Mouse (Mus musculus): ENCODE measurements around the gene Tgfbr3. TPM values are rescaled to one million over a fixed set of nuclear protein-coding genes. Genes with fewer than 3 reads are reported as not detected.

Tgfbr3 gene
- total RNA-seq, 1 experiment from 2014 or later, result 144 TPM

GRCm38 (mm10) chr5:107110880-107111520 lies 178.4 kb downstream of the Tgfbr3 start:
- no peak for DNase-seq

- DNase-seq, result no peak
Observed at GRCm38 (mm10) chr5:107110089-107110879, 179.1 kb downstream of the Tgfbr3 start.

GRCm38 (mm10) chr5:107109416-107109815 lies 180.0 kb downstream of the Tgfbr3 start:
- DNase-seq, result no peak

- no peak for DNase-seq
Observed at GRCm38 (mm10) chr5:107106793-107107192, 182.6 kb downstream of the Tgfbr3 start.

GRCm38 (mm10) chr5:107106139-107106538 lies 183.3 kb downstream of the Tgfbr3 start:
- DNase-seq, result peak; percentile 11

- peak; percentile 76 for DNase-seq
Observed at GRCm38 (mm10) chr5:107103591-107103990, 185.8 kb downstream of the Tgfbr3 start.

- DNase-seq, result no peak
Observed at GRCm38 (mm10) chr5:107102916-107103315, 186.5 kb downstream of the Tgfbr3 start.

- DNase-seq, result no peak
Observed at GRCm38 (mm10) chr5:107101684-107102083, 187.7 kb downstream of the Tgfbr3 start.

GRCm38 (mm10) chr5:107101135-107101534 lies 188.3 kb downstream of the Tgfbr3 start:
- DNase-seq, result no peak

- DNase-seq, result no peak
Observed at GRCm38 (mm10) chr5:107099634-107100033, 189.8 kb downstream of the Tgfbr3 start.

- DNase-seq, result peak; percentile 80
Observed at GRCm38 (mm10) chr5:107099076-107099475, 190.4 kb downstream of the Tgfbr3 start.

- DNase-seq, result no peak
Observed at GRCm38 (mm10) chr5:107098007-107098406, 191.4 kb downstream of the Tgfbr3 start.

- DNase-seq, result no peak
Observed at GRCm38 (mm10) chr5:107097314-107097713, 192.1 kb downstream of the Tgfbr3 start.

- no peak for DNase-seq
Observed at GRCm38 (mm10) chr5:107094233-107094632, 195.2 kb downstream of the Tgfbr3 start.

- peak; percentile 42 for DNase-seq
Observed at GRCm38 (mm10) chr5:107093253-107093652, 196.2 kb downstream of the Tgfbr3 start.

- DNase-seq, result peak; percentile 27
Observed at GRCm38 (mm10) chr5:107092137-107092536, 197.3 kb downstream of the Tgfbr3 start.

- DNase-seq, result no peak
Observed at GRCm38 (mm10) chr5:107089966-107090365, 199.5 kb downstream of the Tgfbr3 start.

- peak; percentile 88 for DNase-seq
Observed at GRCm38 (mm10) chr5:107087829-107088808, 201.3 kb downstream of the Tgfbr3 start.

- peak; percentile 87 for DNase-seq
Observed at GRCm38 (mm10) chr5:107087291-107087690, 202.1 kb downstream of the Tgfbr3 start.

- no peak for DNase-seq
Observed at GRCm38 (mm10) chr5:107086166-107086565, 203.3 kb downstream of the Tgfbr3 start.

- DNase-seq, result no peak
Observed at GRCm38 (mm10) chr5:107084431-107084830, 205.0 kb downstream of the Tgfbr3 start.

GRCm38 (mm10) chr5:107082011-107082410 lies 207.4 kb downstream of the Tgfbr3 start:
- no peak for DNase-seq
